Mouse (Mus musculus) thymus, postnatal 36 days (tissue): ENCODE measurements around the gene Adora3.
"Not testable (repeated sequence)": the region's sequence is repeated elsewhere in the genome, so short reads cannot be mapped to it uniquely, and the experiment has no call there.

Source experiments
- DNase-seq, 2 experiments: peaks; one replicate each; pipeline ENCODE4 v3.0.0; 2022; ENCODE audit warnings: mixed read lengths in 2 of 2

Gene Adora3

GRCm38 (mm10) chr3:105904213-105904612 is 33.6 kb downstream of the Adora3 start:
- no peak for DNase-seq

GRCm38 (mm10) chr3:105904721-105905120 is 34.1 kb downstream of the Adora3 start:
- DNase-seq: no peak

GRCm38 (mm10) chr3:105907956-105908655 is 37.4 kb downstream of the Adora3 start:
- DNase-seq: no peak

GRCm38 (mm10) chr3:105908976-105909375 is 38.3 kb downstream of the Adora3 start:
- DNase-seq: no peak

- peak; percentile 20 to 45 for DNase-seq
Observed at GRCm38 (mm10) chr3:105910519-105911190, 40.0 kb downstream of the Adora3 start.

GRCm38 (mm10) chr3:105912097-105912880 is 41.6 kb downstream of the Adora3 start:
- no peak for DNase-seq

GRCm38 (mm10) chr3:105913839-105914681 is 43.4 kb downstream of the Adora3 start:
- DNase-seq: no peak

GRCm38 (mm10) chr3:105915281-105915680 is 44.6 kb downstream of the Adora3 start:
- no peak for DNase-seq

- DNase-seq: not testable (repeated sequence)
Observed at GRCm38 (mm10) chr3:105916455-105916854, 45.8 kb downstream of the Adora3 start.

- DNase-seq: no peak
Observed at GRCm38 (mm10) chr3:105917656-105918354, 47.1 kb downstream of the Adora3 start.

- DNase-seq: no peak
Observed at GRCm38 (mm10) chr3:105918355-105918745, 47.7 kb downstream of the Adora3 start.

- not testable (repeated sequence) for DNase-seq
Observed at GRCm38 (mm10) chr3:105920743-105921142, 50.1 kb downstream of the Adora3 start.

- DNase-seq: no peak
Observed at GRCm38 (mm10) chr3:105921959-105922358, 51.3 kb downstream of the Adora3 start.

GRCm38 (mm10) chr3:105924616-105925015 is 54.0 kb downstream of the Adora3 start:
- DNase-seq: no peak

GRCm38 (mm10) chr3:105927561-105928194 is 57.0 kb downstream of the Adora3 start:
- no peak for DNase-seq

GRCm38 (mm10) chr3:105928195-105928569 is 57.5 kb downstream of the Adora3 start:
- no peak for DNase-seq

GRCm38 (mm10) chr3:105928781-105929180 is 58.1 kb downstream of the Adora3 start:
- DNase-seq: no peak

- peak in 1 of 2 experiments; percentile 27 for DNase-seq
Observed at GRCm38 (mm10) chr3:105929821-105930220, 59.2 kb downstream of the Adora3 start.

GRCm38 (mm10) chr3:105931095-105931494 is 60.4 kb downstream of the Adora3 start:
- no peak for DNase-seq

- no peak for DNase-seq
Observed at GRCm38 (mm10) chr3:105932240-105933071, 61.8 kb downstream of the Adora3 start, which contains the start of gene I830077J02Rik. Gene I830077J02Rik, minus strand, starts transcription at chr3:105932664.
